Mouse (Mus musculus) megakaryocyte, embryonic 14.5 days (primary cell): ENCODE data around the gene Man1c1.

ENCODE experiments used
- FLI1 ChIP-seq: IDR thresholded peaks from 2 replicates; pipeline ENCODE4 v1.6.1; 2012; ENCODE audit warnings: low read length, inconsistent platforms, mixed read lengths
- GATA1 ChIP-seq: IDR thresholded peaks from 3 replicates; pipeline ENCODE4 v1.6.1; 2012; ENCODE audit warnings: mixed read lengths, low read length, inconsistent platforms, borderline replicate concordance

DNA sequence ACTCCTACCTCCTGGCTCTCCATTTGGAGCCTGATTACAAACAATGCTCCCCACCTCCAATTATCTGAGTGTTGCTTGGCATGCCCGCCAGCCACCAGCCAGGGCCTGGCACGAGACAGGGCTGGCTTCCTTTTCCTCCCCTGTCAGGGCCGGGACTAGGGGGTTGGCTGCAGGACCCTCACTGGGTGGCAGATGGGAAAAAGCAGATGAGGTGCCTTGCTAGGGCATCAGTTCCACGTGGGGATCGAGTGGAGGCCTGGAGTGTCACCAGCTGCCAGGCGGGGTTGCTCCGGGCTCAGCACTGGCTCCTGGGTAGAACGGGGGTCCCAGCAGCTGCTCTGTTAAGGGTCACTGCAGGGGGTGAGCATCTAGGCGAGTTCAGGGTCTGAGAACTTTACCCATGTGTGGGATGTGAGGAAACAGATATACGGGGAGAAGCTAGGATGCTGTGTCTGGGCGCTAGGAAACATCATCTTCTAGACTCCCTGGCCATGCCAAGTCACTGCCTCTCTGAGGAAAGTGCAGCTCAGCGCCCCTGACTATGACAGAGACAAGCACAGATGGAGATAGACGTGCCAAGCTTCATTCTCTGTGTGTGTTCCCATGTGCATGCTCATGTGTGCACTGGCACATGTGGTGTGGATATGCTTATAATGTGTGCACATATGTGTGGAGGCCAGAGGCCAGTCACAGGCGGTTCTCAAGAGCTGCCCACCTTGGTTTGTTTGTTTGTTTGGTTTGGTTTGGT is 133.2 kb downstream of the Man1c1 start:
- TF ChIP-seq FLI1 (no peak), GATA1 (no peak)
